In genomic region chr9:29925382-29925781, GRCm38 (mm10) we compare ENCODE assay signal across 21 mouse cellular contexts. TPM values are rescaled to one million over a fixed set of nuclear protein-coding genes. Genes with fewer than 3 reads are reported as not detected.
DNase-seq lines count a peak whose midpoint lies in the region; ATAC-seq lines count a peak whose summit lies in the region.
"Had no signal": no experiment of that assay in that cellular context is flagged by ENCODE, and none has a peak within 500 bp of the region (broad histone marks: within the 10 kb centered on the region; RNA-seq: fewer than 3 reads in every experiment).

No protein-coding gene starts in this region.

- H3K27ac ChIP-seq in kidney, embryonic 14.5 days (ENCODE audit: low read depth, low read length): no peak overlapping the region
- H3K27ac ChIP-seq in kidney, embryonic 16.5 days (ENCODE audit: low read length): no peak overlapping the region
- H3K27ac ChIP-seq: embryonic facial prominence, embryonic 13.5 days; embryonic facial prominence, embryonic 15.5 days; forebrain, embryonic 10.5 days; forebrain, embryonic 12.5 days had no signal

- no peak overlapping the region for H3K9ac ChIP-seq in kidney, embryonic 14.5 days (ENCODE audit: low read depth, low read length)
- H3K9ac ChIP-seq in kidney, embryonic 16.5 days (replicated peaks; ENCODE audit: low read length): no peak overlapping the region
- H3K9ac ChIP-seq: embryonic facial prominence, embryonic 13.5 days; embryonic facial prominence, embryonic 15.5 days; forebrain, embryonic 12.5 days had no signal

- H3K36me3 ChIP-seq in kidney, embryonic 14.5 days (ENCODE audit: control insufficient read depth, insufficient read depth, low read length): no peaks in the 10 kb centered on the region
- no peaks in the 10 kb centered on the region for H3K36me3 ChIP-seq in kidney, embryonic 16.5 days (ENCODE audit: insufficient read depth, low read length)
- H3K36me3 ChIP-seq: embryonic facial prominence, embryonic 13.5 days; embryonic facial prominence, embryonic 15.5 days; forebrain, embryonic 10.5 days; forebrain, embryonic 12.5 days had no signal

- no peaks in the 10 kb centered on the region for H3K9me3 ChIP-seq in kidney, embryonic 14.5 days (ENCODE audit: control insufficient read depth, low read length)
- H3K9me3 ChIP-seq in kidney, embryonic 16.5 days (ENCODE audit: low read length): no peaks in the 10 kb centered on the region
- H3K9me3 ChIP-seq: embryonic facial prominence, embryonic 13.5 days; embryonic facial prominence, embryonic 15.5 days; forebrain, embryonic 10.5 days; forebrain, embryonic 12.5 days had no signal

- H3K4me1 ChIP-seq in kidney, embryonic 14.5 days (ENCODE audit: control insufficient read depth, insufficient read depth, low read length): no peaks in the 10 kb centered on the region
- no peaks in the 10 kb centered on the region for H3K4me1 ChIP-seq in kidney, embryonic 16.5 days (ENCODE audit: insufficient read depth, low read length)
- H3K4me1 ChIP-seq: embryonic facial prominence, embryonic 13.5 days; embryonic facial prominence, embryonic 15.5 days had no signal

- 0 out of 2 replicates have a peak, but pooled peaks have one; percentile 46 for ATAC-seq in kidney, embryonic 14.5 days (ENCODE audit: low FRiP score, low TSS enrichment)
- ATAC-seq in kidney, embryonic 16.5 days (ENCODE audit: low FRiP score, low TSS enrichment): peak; percentile 59; the same call in 1 of the 2 replicates
- ATAC-seq: forebrain, embryonic 14.5 days had no signal

- no peak overlapping the region for H3K4me2 ChIP-seq in kidney, embryonic 14.5 days (replicated peaks; ENCODE audit: low read depth, low read length)
- no peak overlapping the region for H3K4me2 ChIP-seq in kidney, embryonic 16.5 days (replicated peaks; ENCODE audit: low read depth, low read length)
- H3K4me2 ChIP-seq: embryonic facial prominence, embryonic 13.5 days; embryonic facial prominence, embryonic 15.5 days; forebrain, embryonic 12.5 days had no signal

- no peak for DNase-seq in kidney, adult 18-20 months
- no peak for DNase-seq in kidney, adult 11 months
- DNase-seq: adrenal gland, adult 2 months; adrenal gland, postnatal 10 days; adrenal gland, postnatal 25 days; cerebellum, adult 11 months; cerebellum, adult 18-20 months; cerebellum, adult 8-10 months; cerebellum, adult 9-11 months; cerebellum, postnatal 14 days; cerebellum, postnatal 36 days; embryo, embryonic 11 days had no signal

- no peaks in the 10 kb centered on the region for H3K27me3 ChIP-seq in kidney, embryonic 14.5 days (ENCODE audit: control insufficient read depth, insufficient read depth, low read length)
- 0 out of 2 replicates have a peak, but pooled peaks cover 2% of the 10 kb centered on the region for H3K27me3 ChIP-seq in kidney, embryonic 16.5 days (ENCODE audit: insufficient read depth, low read length)
- H3K27me3 ChIP-seq: embryonic facial prominence, embryonic 13.5 days; embryonic facial prominence, embryonic 15.5 days had no signal

- 65% methylated on average over 3 of the region's 3 CpGs for WGBS in kidney, embryonic 14.5 days
- WGBS in kidney, embryonic 16.5 days: 51% methylated on average over 3 of the region's 3 CpGs

- no peak overlapping the region for H3K4me3 ChIP-seq in kidney, embryonic 14.5 days (ENCODE audit: low read length)
- no peak overlapping the region for H3K4me3 ChIP-seq in kidney, embryonic 16.5 days (ENCODE audit: low read length)
- H3K4me3 ChIP-seq: embryonic facial prominence, embryonic 13.5 days; embryonic facial prominence, embryonic 15.5 days; erythroblast, embryonic 14.5 days; forebrain, embryonic 10.5 days; forebrain, embryonic 12.5 days had no signal

RNA-seq across cellular contexts. Expression of gene Ntm, which starts 37.6 kb away (rescaled TPM):
- polyA plus RNA-seq in kidney, embryonic 14.5 days (2014; fragmentation: Nextera tagmentation; extraction: Ambion mirVana): 42.6 and 48.5 TPM in 2 replicates
- 42.1 and 43.5 TPM in 2 replicates for polyA plus RNA-seq in kidney, embryonic 16.5 days (2015; fragmentation: Nextera tagmentation; extraction: Ambion mirVana)
- polyA plus RNA-seq: C2C12 had no signal
